ENCODE assay signal across 9 mouse cellular contexts in genomic region chr16:23521092-23521491, GRCm38 (mm10). TPM values are rescaled to one million over a fixed set of nuclear protein-coding genes. Genes with fewer than 3 reads are reported as not detected.
DNase-seq lines count a peak whose midpoint lies in the region; ATAC-seq lines count a peak whose summit lies in the region.
"Had no signal": no experiment of that assay in that cellular context is flagged by ENCODE, and none has a peak within 500 bp of the region (broad histone marks: within the 10 kb centered on the region; RNA-seq: fewer than 3 reads in every experiment).

No protein-coding gene starts in this region.

- intact Hi-C loops in heart, postnatal 10 days (cut with DNase I), result no loop called here

- H3K4me3 ChIP-seq in heart, embryonic 14.5 days (ENCODE audit: control insufficient read depth in 1 of 2, insufficient read depth in 1 of 2, low read depth in 1 of 2, low read length in 2 of 2), result peak overlapping the region in 1 of 2 experiments; percentile 45; a peak in 2 of 4 replicates
- H3K4me3 ChIP-seq in forebrain, embryonic 15.5 days, result peak overlapping the region; percentile 70
- H3K4me3 ChIP-seq in liver, embryonic 15.5 days (replicated peaks), result peak overlapping the region; percentile 52; the same call in 1 of the 2 replicates

- 0 out of 2 replicates have a peak, but pooled peaks cover 5% of the 10 kb centered on the region for H3K9me3 ChIP-seq in heart, embryonic 14.5 days (ENCODE audit: control insufficient read depth, low read length)
- H3K9me3 ChIP-seq in forebrain, embryonic 15.5 days, result no peaks in the 10 kb centered on the region
- H3K9me3 ChIP-seq in liver, embryonic 15.5 days (replicated peaks), result no peaks in the 10 kb centered on the region

- ATAC-seq in heart, embryonic 14.5 days (ENCODE audit: insufficient number of reproducible peaks, insufficient read depth, low FRiP score, low read depth), result no peak
- ATAC-seq in forebrain, embryonic 15.5 days (replicated peaks), result peak; percentile 7; the same call in 1 of the 2 replicates
- no peak for ATAC-seq in liver, embryonic 15.5 days (ENCODE audit: insufficient read depth)
- ATAC-seq: inflammation-experienced regulatory T-cells, adult 6 months had no signal

- 27% methylated on average over 5 of the region's 5 CpGs for WGBS in heart, embryonic 14.5 days
- 6% methylated on average over 5 of the region's 5 CpGs for WGBS in forebrain, embryonic 15.5 days
- WGBS in liver, embryonic 15.5 days (ENCODE audit: insufficient replicate concordance), result 17% methylated on average over 5 of the region's 5 CpGs

- H3K4me1 ChIP-seq in heart, embryonic 14.5 days (ENCODE audit: control insufficient read depth in 2 of 2, insufficient read depth in 2 of 2, low read length in 2 of 2), result peaks cover 18 to 53% of the 10 kb centered on the region in 2 experiments
- H3K4me1 ChIP-seq in forebrain, embryonic 15.5 days, result peaks cover 66% of the 10 kb centered on the region
- peaks cover 14% of the 10 kb centered on the region for H3K4me1 ChIP-seq in liver, embryonic 15.5 days (replicated peaks)

- H3K9ac ChIP-seq in heart, embryonic 14.5 days (ENCODE audit: low read length), result peak overlapping the region; percentile 21
- peak overlapping the region; percentile 79 for H3K9ac ChIP-seq in forebrain, embryonic 15.5 days (replicated peaks)
- H3K9ac ChIP-seq in liver, embryonic 15.5 days, result no peak overlapping the region

- H3K4me2 ChIP-seq in heart, embryonic 14.5 days (ENCODE audit: low read length), result peak overlapping the region; percentile 77
- H3K4me2 ChIP-seq in forebrain, embryonic 15.5 days (replicated peaks), result peak overlapping the region; percentile 71
- peak overlapping the region; percentile 38 for H3K4me2 ChIP-seq in liver, embryonic 15.5 days

- H3K27me3 ChIP-seq in heart, embryonic 14.5 days (ENCODE audit: control insufficient read depth, insufficient read depth, low read length), result no peaks in the 10 kb centered on the region
- no peaks in the 10 kb centered on the region for H3K27me3 ChIP-seq in forebrain, embryonic 15.5 days
- H3K27me3 ChIP-seq in liver, embryonic 15.5 days, result 0 out of 2 replicates have a peak, but pooled peaks cover 3% of the 10 kb centered on the region

- no peaks in the 10 kb centered on the region for H3K36me3 ChIP-seq in heart, embryonic 14.5 days (ENCODE audit: control insufficient read depth, insufficient read depth, low read length)
- no peaks in the 10 kb centered on the region for H3K36me3 ChIP-seq in forebrain, embryonic 15.5 days
- H3K36me3 ChIP-seq in liver, embryonic 15.5 days (replicated peaks), result no peaks in the 10 kb centered on the region; the same call in 1 of the 2 replicates

- DNase-seq in heart, postnatal 10 days, result no peak
- DNase-seq in NIH3T3 (ENCODE audit: low read depth), result peak; percentile 26
- DNase-seq in spleen, adult 18-20 months, result no peak
- DNase-seq in adrenal gland, adult 8-10 months, result no peak
- DNase-seq in spleen, adult 12 weeks (ENCODE audit: low spot score), result no peak

- peak overlapping the region; percentile 19 to 86; a peak in 3 of 4 replicates for H3K27ac ChIP-seq in heart, embryonic 14.5 days (replicated peaks in 1 of 2; ENCODE audit: control insufficient read depth in 1 of 2, insufficient read depth in 1 of 2, low read depth in 2 of 2, low read length in 2 of 2)
- peak overlapping the region; percentile 98 for H3K27ac ChIP-seq in forebrain, embryonic 15.5 days (replicated peaks)
- no peak overlapping the region for H3K27ac ChIP-seq in liver, embryonic 15.5 days (replicated peaks)

RNA-seq across cellular contexts. Expression of gene Masp1, which starts 0.5 kb away (rescaled TPM):
- polyA plus RNA-seq in heart, embryonic 14.5 days (2014; fragmentation: Nextera tagmentation; extraction: Ambion mirVana), result 17.2 and 18.0 TPM in 2 replicates
- total RNA-seq in heart, postnatal 10 days (2021), result 10 to 100 TPM; 24.5 TPM
- polyA plus RNA-seq in forebrain, embryonic 15.5 days (2015; fragmentation: Nextera tagmentation; extraction: Ambion mirVana), result 50.5 and 54.1 TPM in 2 replicates
- polyA plus RNA-seq in liver, embryonic 15.5 days (2015; fragmentation: Nextera tagmentation; extraction: Ambion mirVana), result 21.7 and 24.9 TPM in 2 replicates
- total RNA-seq in adrenal gland, adult 8-10 months (2022), result 100 to 1,000 TPM in 2 of 4 experiments, 10 to 100 TPM in 1, 1 to 10 TPM in 1; 5.1 to 115 (median 61.8) TPM
- polyA plus RNA-seq: inflammation-experienced regulatory T-cells, adult 6 months had no signal

RNA-seq across cellular contexts. Expression of gene Rtp4, which starts 1.0 kb away (rescaled TPM):
- polyA plus RNA-seq in heart, embryonic 14.5 days (2014; fragmentation: Nextera tagmentation; extraction: Ambion mirVana), result 7.8 and 9.5 TPM in 2 replicates
- 1 to 10 TPM; 1.7 to 2.1 TPM for total RNA-seq in heart, postnatal 10 days (2021)
- polyA plus RNA-seq in forebrain, embryonic 15.5 days (2015; fragmentation: Nextera tagmentation; extraction: Ambion mirVana), result 3.8 and 5.5 TPM in 2 replicates
- polyA plus RNA-seq in liver, embryonic 15.5 days (2015; fragmentation: Nextera tagmentation; extraction: Ambion mirVana), result 6.3 and 9.9 TPM in 2 replicates
- total RNA-seq in adrenal gland, adult 8-10 months (2022), result 10 to 100 TPM in 2 of 4 experiments, 1 to 10 TPM in 2; 8.4 to 11.8 (median 9.9) TPM
